ENCODE assay signal across 24 mouse cellular contexts in genomic region chr17:63161953-63162352, GRCm38 (mm10).
DNase-seq lines count a peak whose midpoint lies in the region; ATAC-seq and TF ChIP-seq lines count a peak whose summit lies in the region.
"Had no signal": no experiment of that assay in that cellular context is flagged by ENCODE, and none has a peak within 500 bp of the region (broad histone marks: within the 10 kb centered on the region; RNA-seq: fewer than 3 reads in every experiment).

No protein-coding gene starts in this region.

- H3K9me3 ChIP-seq in forebrain, postnatal 0 days (ENCODE audit: low read length): no peaks in the 10 kb centered on the region
- no peaks in the 10 kb centered on the region for H3K9me3 ChIP-seq in forebrain, embryonic 12.5 days
- H3K9me3 ChIP-seq in hindbrain, postnatal 0 days (ENCODE audit: low read length): no peaks in the 10 kb centered on the region
- H3K9me3 ChIP-seq: embryonic facial prominence, embryonic 13.5 days; forebrain, embryonic 13.5 days; heart, embryonic 10.5 days; limb, embryonic 12.5 days; liver, embryonic 12.5 days; neural tube, embryonic 12.5 days had no signal

- H3K4me3 ChIP-seq in forebrain, postnatal 0 days (ENCODE audit: low read depth, low read length): no peak overlapping the region
- no peak overlapping the region for H3K4me3 ChIP-seq in forebrain, embryonic 12.5 days (replicated peaks)
- no peak overlapping the region for H3K4me3 ChIP-seq in myocyte
- no peak overlapping the region for H3K4me3 ChIP-seq in hindbrain, postnatal 0 days (ENCODE audit: low read length)
- H3K4me3 ChIP-seq: embryonic facial prominence, embryonic 13.5 days; forebrain, embryonic 13.5 days; gastrocnemius, adult 2 months; heart, embryonic 10.5 days; limb, embryonic 12.5 days; liver, embryonic 12.5 days; neural tube, embryonic 12.5 days had no signal

- H3K27ac ChIP-seq in forebrain, postnatal 0 days (ENCODE audit: low read depth, low read length): no peak overlapping the region
- no peak overlapping the region for H3K27ac ChIP-seq in forebrain, embryonic 12.5 days
- H3K27ac ChIP-seq in hindbrain, postnatal 0 days: no peak overlapping the region
- H3K27ac ChIP-seq: embryonic facial prominence, embryonic 13.5 days; forebrain, embryonic 13.5 days; gastrocnemius, adult 2 months; heart, embryonic 10.5 days; limb, embryonic 12.5 days; liver, embryonic 12.5 days; neural tube, embryonic 12.5 days; stomach, postnatal 0 days had no signal

- no peak for DNase-seq in forebrain, postnatal 0 days
- DNase-seq in 3T3-L1 (ENCODE audit: low read depth, low spot score): peak; percentile 73
- DNase-seq in Muller cell, postnatal 12 days (ENCODE audit: inconsistent ontology term): peak; percentile 86
- no peak for DNase-seq in cerebellum, postnatal 36 days
- no peak for DNase-seq in hindbrain, postnatal 0 days (ENCODE audit: low spot score)
- DNase-seq in heart, postnatal 4 days: no peak
- DNase-seq: cerebellum, adult 9-10 months; gastrocnemius, adult 2 months; kidney, adult 8-10 months; kidney, postnatal 25 days; layer of hippocampus, adult 9-11 months; lung, embryonic 14.5 days; lung, postnatal 36 days; right cerebral cortex, postnatal 4 days; thymus, postnatal 14 days had no signal

- H3K4me2 ChIP-seq in forebrain, postnatal 0 days (ENCODE audit: low read depth): no peak overlapping the region
- H3K4me2 ChIP-seq in forebrain, embryonic 12.5 days: no peak overlapping the region
- H3K4me2 ChIP-seq in myocyte (ENCODE audit: low read depth): peak overlapping the region; percentile 40
- H3K4me2 ChIP-seq in hindbrain, postnatal 0 days (ENCODE audit: low read depth, low read length): no peak overlapping the region
- H3K4me2 ChIP-seq: embryonic facial prominence, embryonic 13.5 days; forebrain, embryonic 13.5 days; limb, embryonic 12.5 days; liver, embryonic 12.5 days; lung, embryonic 14.5 days; neural tube, embryonic 12.5 days had no signal

- H3K79me2 ChIP-seq in myocyte (ENCODE audit: control insufficient read depth, insufficient read depth): no peaks in the 10 kb centered on the region

- 24% methylated on average over 5 of the region's 5 CpGs for WGBS in forebrain, postnatal 0 days
- 31% methylated on average over 5 of the region's 5 CpGs for WGBS in forebrain, embryonic 12.5 days
- WGBS in hindbrain, postnatal 0 days: 53% methylated on average over 5 of the region's 5 CpGs

- H3K36me3 ChIP-seq in forebrain, postnatal 0 days (ENCODE audit: insufficient read depth): no peaks in the 10 kb centered on the region
- no peaks in the 10 kb centered on the region for H3K36me3 ChIP-seq in forebrain, embryonic 12.5 days (replicated peaks)
- H3K36me3 ChIP-seq in myocyte (ENCODE audit: control insufficient read depth, insufficient read depth): no peaks in the 10 kb centered on the region
- no peaks in the 10 kb centered on the region for H3K36me3 ChIP-seq in hindbrain, postnatal 0 days (ENCODE audit: insufficient read depth, low read length)
- H3K36me3 ChIP-seq: embryonic facial prominence, embryonic 13.5 days; heart, embryonic 10.5 days; limb, embryonic 12.5 days; liver, embryonic 12.5 days; neural tube, embryonic 12.5 days had no signal

- no peaks in the 10 kb centered on the region for H3K27me3 ChIP-seq in forebrain, postnatal 0 days (ENCODE audit: insufficient read depth, low read length)
- peaks cover 23% of the 10 kb centered on the region for H3K27me3 ChIP-seq in forebrain, embryonic 12.5 days
- no peaks in the 10 kb centered on the region for H3K27me3 ChIP-seq in myocyte (ENCODE audit: control insufficient read depth, insufficient read depth, insufficient read length)
- H3K27me3 ChIP-seq in hindbrain, postnatal 0 days (ENCODE audit: insufficient read depth, low read length): no peaks in the 10 kb centered on the region
- H3K27me3 ChIP-seq: embryonic facial prominence, embryonic 13.5 days; limb, embryonic 12.5 days; liver, embryonic 12.5 days had no signal

- no peak for TF ChIP-seq CTCF in forebrain, postnatal 0 days (IDR thresholded peaks at IDR 0.05; ENCODE audit: low read depth)
- TF ChIP-seq CTCF in hindbrain, postnatal 0 days (IDR thresholded peaks at IDR 0.05; ENCODE audit: low read depth): no peak

- no peak overlapping the region for H3ac ChIP-seq in myocyte (ENCODE audit: control insufficient read depth, insufficient read length)

- no peaks in the 10 kb centered on the region for H3K4me1 ChIP-seq in forebrain, postnatal 0 days (ENCODE audit: insufficient read depth)
- peaks cover 30% of the 10 kb centered on the region for H3K4me1 ChIP-seq in forebrain, embryonic 12.5 days
- no peaks in the 10 kb centered on the region for H3K4me1 ChIP-seq in hindbrain, postnatal 0 days (ENCODE audit: insufficient read depth, low read length)

- no peak for TF ChIP-seq POLR2A in myocyte (IDR thresholded peaks at IDR 0.05; ENCODE audit: insufficient read length, low read depth)

- ATAC-seq in forebrain, postnatal 0 days: peak; percentile 42; the same call in 1 of the 2 replicates
- ATAC-seq in forebrain, embryonic 12.5 days (ENCODE audit: low FRiP score): no peak
- ATAC-seq in hindbrain, postnatal 0 days: no peak
- ATAC-seq: forebrain, embryonic 13.5 days; liver, embryonic 12.5 days had no signal

- no peak overlapping the region for H3K9ac ChIP-seq in forebrain, postnatal 0 days
- H3K9ac ChIP-seq in forebrain, embryonic 12.5 days: no peak overlapping the region
- no peak overlapping the region for H3K9ac ChIP-seq in hindbrain, postnatal 0 days (replicated peaks; ENCODE audit: low read length)
- H3K9ac ChIP-seq: embryonic facial prominence, embryonic 13.5 days; forebrain, embryonic 13.5 days; limb, embryonic 12.5 days; liver, embryonic 12.5 days; lung, embryonic 14.5 days; neural tube, embryonic 12.5 days had no signal

TF ChIP-seq in myocyte, 11 proteins besides CTCF, POLR2A, EP300 and RAD21:
- no peak for TF ChIP-seq POLR2AphosphoS2 (IDR thresholded peaks at IDR 0.05; ENCODE audit: insufficient read length, low read depth)
- TF ChIP-seq TCF3 (IDR thresholded peaks at IDR 0.05; ENCODE audit: insufficient read length, low read depth): no peak
- no peak for TF ChIP-seq USF1 (IDR thresholded peaks at IDR 0.05; ENCODE audit: low read depth)
- no peak for TF ChIP-seq REST (IDR thresholded peaks at IDR 0.05; ENCODE audit: insufficient read depth, insufficient read length)
- TF ChIP-seq E2F4 (IDR thresholded peaks at IDR 0.05; ENCODE audit: insufficient read depth): no peak
- TF ChIP-seq TCF12 (IDR thresholded peaks at IDR 0.05; ENCODE audit: insufficient read depth, poor library complexity, severe bottlenecking): no peak
- no peak for TF ChIP-seq MAX (IDR thresholded peaks at IDR 0.05; ENCODE audit: low read depth)
- TF ChIP-seq SRF (IDR thresholded peaks at IDR 0.05; ENCODE audit: control insufficient read depth, insufficient read length, low read depth): no peak
- no peak for TF ChIP-seq MYOD1 (IDR thresholded peaks at IDR 0.05; ENCODE audit: control insufficient read depth in 1 of 3, insufficient read length in 2 of 3, low read depth in 2 of 3)
- no peak for TF ChIP-seq MYOG (IDR thresholded peaks at IDR 0.05; ENCODE audit: control insufficient read depth in 1 of 3, insufficient read depth in 1 of 3, insufficient read length in 2 of 3, low read depth in 2 of 3)
- TF ChIP-seq CEBPB (IDR thresholded peaks at IDR 0.05; ENCODE audit: insufficient read depth, poor library complexity, severe bottlenecking): no peak

Comparison
In these comparisons a context has a peak if more than half of its experiments do, and no peak if none do; other contexts are left out.
1. DNase-seq: peak in 3T3-L1 (single experiment) and Muller cell, postnatal 12 days (single experiment); none in forebrain, postnatal 0 days (single experiment), cerebellum, postnatal 36 days (0 of 2), hindbrain, postnatal 0 days (single experiment) and heart, postnatal 4 days (single experiment).